Mouse (Mus musculus): Measurements from ENCODE around the gene Lhx1.

Gene Lhx1

DNA sequence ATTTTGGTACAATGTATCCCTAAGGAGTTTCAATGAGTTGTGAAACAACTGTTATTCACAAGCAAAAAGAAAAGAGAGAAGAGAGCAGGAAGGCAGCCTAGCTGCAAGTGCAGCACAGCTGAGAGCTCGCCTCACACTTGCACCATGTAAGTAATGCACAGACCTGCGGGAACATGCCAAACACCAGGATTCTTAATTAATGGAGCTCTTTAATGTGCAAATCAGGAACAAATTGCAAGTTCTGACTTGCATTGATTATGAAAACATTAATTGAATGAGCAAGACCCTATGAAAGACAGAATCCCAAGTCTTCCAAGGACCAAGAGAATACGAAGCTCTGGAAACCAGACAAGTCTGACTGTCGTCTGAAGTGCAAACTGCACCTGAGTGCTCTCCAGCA is 29.6 kb downstream of the Lhx1 start:
- CTCF ChIA-PET: no interaction called here

DNA sequence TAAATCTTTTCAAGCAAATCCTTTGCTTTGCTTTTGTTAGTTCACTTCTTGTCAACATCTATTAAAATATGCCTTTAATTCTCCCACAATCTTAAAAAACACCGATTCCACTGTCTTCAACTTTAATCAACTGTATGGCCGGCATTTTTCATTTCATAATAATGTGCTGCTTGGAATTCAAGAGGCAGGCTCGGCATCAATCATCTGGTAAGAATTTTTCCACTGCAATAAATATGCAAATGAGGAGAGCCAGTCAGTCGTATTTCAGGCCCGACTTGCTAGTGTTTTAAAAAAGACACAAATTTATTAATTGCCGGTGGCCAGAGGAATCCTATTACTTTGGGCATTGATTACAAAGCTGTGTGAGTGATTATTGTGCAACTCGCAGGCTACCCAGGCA is 43.7 kb downstream of the Lhx1 start:
- CTCF ChIA-PET: no interaction called here

DNA sequence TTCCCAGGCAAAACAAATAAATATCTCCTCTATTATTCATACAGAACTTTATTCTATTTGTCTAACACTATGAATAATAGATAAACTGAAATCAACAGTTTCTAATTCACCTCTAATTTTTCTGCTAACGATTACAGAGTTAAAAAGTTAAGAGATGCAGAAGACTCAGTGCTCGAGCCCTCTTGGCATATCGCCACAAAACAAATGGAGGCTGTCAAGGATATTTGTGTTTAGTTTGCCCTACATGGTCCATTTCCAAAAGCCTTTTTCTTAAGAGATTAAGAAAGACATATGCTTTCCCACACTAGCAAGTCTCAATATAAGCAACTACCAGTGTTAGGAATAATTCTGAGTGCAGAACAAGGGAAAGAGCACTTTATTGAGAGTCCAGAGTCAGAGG is 44.9 kb downstream of the Lhx1 start:
- CTCF ChIA-PET: no interaction called here

DNA sequence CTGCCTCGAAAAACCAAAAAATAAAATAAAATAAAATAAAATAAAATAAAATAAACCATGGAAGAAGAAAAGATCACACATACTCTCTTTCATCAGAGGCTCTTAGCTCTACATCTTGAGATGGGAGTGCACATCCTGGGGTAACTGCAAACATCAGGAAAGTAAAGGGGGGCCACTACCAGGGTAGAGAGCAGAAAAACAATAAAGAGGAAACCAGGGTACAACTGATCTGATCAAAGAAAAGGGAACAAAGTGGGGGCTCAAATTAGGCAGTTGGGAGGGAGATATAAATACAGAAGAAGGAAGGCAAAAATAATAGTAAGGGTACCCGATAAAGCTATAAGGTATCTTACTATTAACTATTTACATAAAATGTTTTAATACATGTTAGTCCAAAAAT is 48.7 kb downstream of the Lhx1 start:
- CTCF ChIA-PET: no interaction called here

DNA sequence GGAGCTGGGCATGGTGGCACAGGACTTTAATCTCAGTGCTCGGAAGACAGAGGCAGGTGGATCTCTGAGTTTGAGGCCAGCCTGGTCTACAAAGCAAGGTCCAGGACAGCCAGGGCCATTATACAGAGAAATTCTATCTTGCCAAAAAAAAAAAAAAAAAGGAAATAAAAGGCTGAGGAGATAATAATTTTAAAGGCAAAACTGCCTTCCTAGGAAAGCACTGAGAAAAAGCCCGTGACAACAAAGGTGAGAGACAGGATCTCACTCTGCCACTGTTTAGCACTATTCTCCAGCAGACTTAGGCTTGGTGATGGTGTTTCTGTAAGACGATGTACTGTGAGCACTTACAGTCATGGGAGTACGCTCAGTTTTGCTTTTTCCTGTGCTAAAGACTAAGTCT is 49.3 kb downstream of the Lhx1 start:
- CTCF ChIA-PET: interaction anchor here (0.6 kb wide), 1 partner anchor 358 kb away, joined by 4 read pairs; no protein-coding TSS in a partner anchor

DNA sequence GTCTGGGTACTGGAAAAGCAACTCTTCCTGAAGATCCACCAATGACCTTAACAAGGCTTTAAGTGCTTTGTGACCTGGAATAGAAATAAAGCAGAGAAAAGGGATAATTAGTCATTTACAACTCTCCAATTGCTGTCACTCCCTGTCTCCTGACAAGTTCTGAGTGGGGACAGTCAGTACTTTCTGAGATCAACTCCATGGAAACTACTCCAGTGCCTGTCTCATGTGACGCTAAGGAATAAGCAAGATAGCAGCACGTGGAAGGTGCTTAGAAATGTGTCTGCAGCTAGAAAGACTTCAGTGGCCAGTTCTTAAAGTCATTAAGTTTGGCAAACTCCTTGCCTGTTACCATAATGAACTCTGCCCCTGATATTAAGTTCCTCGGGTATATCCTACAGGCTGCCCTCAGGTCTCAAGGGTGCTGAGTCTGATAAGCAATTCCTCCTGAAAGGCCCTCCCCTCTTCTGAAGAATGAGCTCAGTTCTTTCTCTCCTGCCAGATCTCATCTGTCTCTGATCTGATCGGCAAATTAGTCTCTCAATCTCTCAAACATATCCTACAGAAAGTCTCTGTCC is 52.2 kb downstream of the Lhx1 start:
- CTCF ChIA-PET: interaction anchor here (0.6 kb wide), 1 partner anchor 46 kb away, joined by 3 read pairs; no protein-coding TSS in a partner anchor
